Mouse (Mus musculus): ENCODE measurements around the gene Exoc6.

GRCm38 (mm10) chr19:37506066-37506465 lies 44.2 kb upstream of the Exoc6 start:
- TF ChIP-seq CTCF (IDR thresholded peaks at IDR 0.05; ENCODE audit: low read depth, low read length): no peak
- TF ChIP-seq POLR2A (IDR thresholded peaks at IDR 0.05; ENCODE audit: insufficient read depth, low read length): no peak
- TF ChIP-seq EP300 (IDR thresholded peaks at IDR 0.05; ENCODE audit: insufficient read depth, low read depth, low read length): no peak
